21 mouse cellular contexts compared by ENCODE assay signal in genomic region chr2:137092523-137093297, GRCm38 (mm10). TPM values are rescaled to one million over a fixed set of nuclear protein-coding genes. Genes with fewer than 3 reads are reported as not detected.
DNase-seq lines count a peak whose midpoint lies in the region; ATAC-seq and TF ChIP-seq lines count a peak whose summit lies in the region.
"Had no signal": no experiment of that assay in that cellular context is flagged by ENCODE, and none has a peak within 500 bp of the region (broad histone marks: within the 10 kb centered on the region; RNA-seq: fewer than 3 reads in every experiment).

No protein-coding gene starts in this region.

- 33% methylated on average over 10 of the region's 10 CpGs for WGBS in midbrain, embryonic 10.5 days
- 37% methylated on average over 10 of the region's 10 CpGs for WGBS in midbrain, postnatal 0 days
- 7% methylated on average over 10 of the region's 10 CpGs for WGBS in forebrain, embryonic 15.5 days
- WGBS in hindbrain, embryonic 15.5 days = 20% methylated on average over 10 of the region's 10 CpGs
- 12% methylated on average over 10 of the region's 10 CpGs for WGBS in neural tube, embryonic 13.5 days

- H3K9ac ChIP-seq in midbrain, postnatal 0 days (replicated peaks; ENCODE audit: low read length, poor library complexity, severe bottlenecking) = no peak overlapping the region
- H3K9ac ChIP-seq in forebrain, embryonic 15.5 days (replicated peaks) = no peak overlapping the region
- H3K9ac ChIP-seq in hindbrain, embryonic 15.5 days = no peak overlapping the region
- no peak overlapping the region for H3K9ac ChIP-seq in neural tube, embryonic 13.5 days
- H3K9ac ChIP-seq: kidney, embryonic 15.5 days; liver, embryonic 12.5 days; lung, embryonic 14.5 days had no signal

- no peaks in the 10 kb centered on the region for H3K9me3 ChIP-seq in midbrain, embryonic 10.5 days (replicated peaks)
- no peaks in the 10 kb centered on the region for H3K9me3 ChIP-seq in midbrain, postnatal 0 days (ENCODE audit: low read length)
- H3K9me3 ChIP-seq in forebrain, embryonic 15.5 days = no peaks in the 10 kb centered on the region
- H3K9me3 ChIP-seq in hindbrain, embryonic 15.5 days = no peaks in the 10 kb centered on the region
- H3K9me3 ChIP-seq in neural tube, embryonic 13.5 days = no peaks in the 10 kb centered on the region
- H3K9me3 ChIP-seq: kidney, embryonic 15.5 days; limb, embryonic 10.5 days; liver, embryonic 12.5 days had no signal

- no peak for TF ChIP-seq CTCF in midbrain, postnatal 0 days (IDR thresholded peaks at IDR 0.05)

- ATAC-seq in midbrain, postnatal 0 days (ENCODE audit: low FRiP score) = no peak
- ATAC-seq in forebrain, embryonic 15.5 days (replicated peaks) = peak; percentile 71
- ATAC-seq in hindbrain, embryonic 15.5 days (ENCODE audit: low FRiP score, low read depth) = peak; percentile 39; the same call in 1 of the 2 replicates
- ATAC-seq in neural tube, embryonic 13.5 days (ENCODE audit: low read depth) = peak; percentile 69
- ATAC-seq: activated CD4-positive, CD25-positive, alpha-beta regulatory T cell, adult 4 months; liver, embryonic 12.5 days had no signal

- no peak overlapping the region for H3K4me3 ChIP-seq in midbrain, embryonic 10.5 days
- no peak overlapping the region for H3K4me3 ChIP-seq in midbrain, postnatal 0 days (ENCODE audit: low read depth, low read length)
- H3K4me3 ChIP-seq in forebrain, embryonic 15.5 days = no peak overlapping the region
- no peak overlapping the region for H3K4me3 ChIP-seq in hindbrain, embryonic 15.5 days
- no peak overlapping the region for H3K4me3 ChIP-seq in neural tube, embryonic 13.5 days
- H3K4me3 ChIP-seq: kidney, embryonic 15.5 days; limb, embryonic 10.5 days; liver, embryonic 12.5 days had no signal

- H3K27me3 ChIP-seq in midbrain, embryonic 10.5 days (ENCODE audit: low read depth, poor library complexity, severe bottlenecking) = no peaks in the 10 kb centered on the region
- H3K27me3 ChIP-seq in midbrain, postnatal 0 days (ENCODE audit: insufficient read depth, low read length) = no peaks in the 10 kb centered on the region
- no peaks in the 10 kb centered on the region for H3K27me3 ChIP-seq in forebrain, embryonic 15.5 days
- no peaks in the 10 kb centered on the region for H3K27me3 ChIP-seq in hindbrain, embryonic 15.5 days
- H3K27me3 ChIP-seq in neural tube, embryonic 13.5 days = no peaks in the 10 kb centered on the region
- H3K27me3 ChIP-seq: kidney, embryonic 15.5 days; liver, embryonic 12.5 days had no signal

- H3K4me1 ChIP-seq in midbrain, embryonic 10.5 days = peaks cover 78% of the 10 kb centered on the region
- H3K4me1 ChIP-seq in midbrain, postnatal 0 days (ENCODE audit: insufficient read depth, low read length) = no peaks in the 10 kb centered on the region
- H3K4me1 ChIP-seq in forebrain, embryonic 15.5 days = peaks cover 18% of the 10 kb centered on the region
- H3K4me1 ChIP-seq in hindbrain, embryonic 15.5 days (replicated peaks) = peaks cover 15% of the 10 kb centered on the region
- H3K4me1 ChIP-seq in neural tube, embryonic 13.5 days (replicated peaks) = peaks cover 78% of the 10 kb centered on the region
- H3K4me1 ChIP-seq: liver, embryonic 12.5 days had no signal

- H3K36me3 ChIP-seq in midbrain, embryonic 10.5 days = peaks cover 99% of the 10 kb centered on the region
- 0 out of 2 replicates have a peak, but pooled peaks cover 2% of the 10 kb centered on the region for H3K36me3 ChIP-seq in midbrain, postnatal 0 days (ENCODE audit: insufficient read depth, low read length)
- peaks cover 7% of the 10 kb centered on the region; the same call in 1 of the 2 replicates for H3K36me3 ChIP-seq in forebrain, embryonic 15.5 days
- H3K36me3 ChIP-seq in hindbrain, embryonic 15.5 days = no peaks in the 10 kb centered on the region; the same call in 1 of the 2 replicates
- peaks cover 55% of the 10 kb centered on the region for H3K36me3 ChIP-seq in neural tube, embryonic 13.5 days
- H3K36me3 ChIP-seq: liver, embryonic 12.5 days had no signal

- no peak overlapping the region for H3K4me2 ChIP-seq in midbrain, postnatal 0 days (ENCODE audit: low read depth, low read length, poor library complexity, severe bottlenecking)
- H3K4me2 ChIP-seq in forebrain, embryonic 15.5 days (replicated peaks) = no peak overlapping the region
- no peak overlapping the region for H3K4me2 ChIP-seq in hindbrain, embryonic 15.5 days
- no peak overlapping the region for H3K4me2 ChIP-seq in neural tube, embryonic 13.5 days
- H3K4me2 ChIP-seq: heart, embryonic 11.5 days; kidney, embryonic 15.5 days; liver, embryonic 12.5 days; lung, embryonic 14.5 days had no signal

- H3K27ac ChIP-seq in midbrain, embryonic 10.5 days (replicated peaks) = peak overlapping the region; percentile 66
- H3K27ac ChIP-seq in midbrain, postnatal 0 days (ENCODE audit: low read depth, low read length) = no peak overlapping the region
- no peak overlapping the region for H3K27ac ChIP-seq in forebrain, embryonic 15.5 days (replicated peaks)
- H3K27ac ChIP-seq in hindbrain, embryonic 15.5 days (replicated peaks) = peak overlapping the region; percentile 47
- peak overlapping the region; percentile 62 for H3K27ac ChIP-seq in neural tube, embryonic 13.5 days (replicated peaks)
- H3K27ac ChIP-seq: kidney, embryonic 15.5 days; limb, embryonic 10.5 days; liver, embryonic 12.5 days; stomach, postnatal 0 days had no signal

- no peak for DNase-seq in midbrain, embryonic 10.5 days (ENCODE audit: low spot score)
- DNase-seq in midbrain, postnatal 0 days (ENCODE audit: low spot score) = no peak
- DNase-seq in thymus, postnatal 14 days = no peak
- DNase-seq in ovary, postnatal 14 days (ENCODE audit: low spot score) = no peak
- DNase-seq in kidney, postnatal 25 days = no peak
- DNase-seq: cerebellum, postnatal 10 days; gastrocnemius, postnatal 25 days; heart, postnatal 14 days; lung, embryonic 14.5 days; lung, postnatal 4 days; right cerebral cortex, adult 18-20 months; thymus, postnatal 25 days had no signal

RNA-seq across cellular contexts. Expression of gene Jag1, which starts 23.7 kb away (rescaled TPM):
- polyA plus RNA-seq in midbrain, embryonic 10.5 days (2016; fragmentation: Nextera tagmentation; extraction: Ambion mirVana) = 38.9 and 42.4 TPM in 2 replicates
- 8.7 and 10.1 TPM in 2 replicates for total RNA-seq in midbrain, postnatal 0 days (2014; rRNA removed)
- polyA plus RNA-seq in midbrain, postnatal 0 days (2015; fragmentation: Nextera tagmentation; extraction: Ambion mirVana) = 4.3 and 4.4 TPM in 2 replicates
- 10.0 and 11.2 TPM in 2 replicates for polyA plus RNA-seq in forebrain, embryonic 15.5 days (2015; fragmentation: Nextera tagmentation; extraction: Ambion mirVana)
- 10.6 and 12.3 TPM in 2 replicates for polyA plus RNA-seq in hindbrain, embryonic 15.5 days (2015; fragmentation: Nextera tagmentation; extraction: Ambion mirVana)
- polyA plus RNA-seq in neural tube, embryonic 13.5 days (2015; fragmentation: Nextera tagmentation; extraction: Ambion mirVana) = 17.8 and 18.8 TPM in 2 replicates

Comparison
In these comparisons a context has a peak if more than half of its experiments do, and no peak if none do; other contexts are left out.
1. H3K27ac ChIP-seq: peak in midbrain, embryonic 10.5 days (single experiment), hindbrain, embryonic 15.5 days (single experiment) and neural tube, embryonic 13.5 days (single experiment); none in midbrain, postnatal 0 days (single experiment) and forebrain, embryonic 15.5 days (single experiment).